Mouse (Mus musculus): ENCODE data around the gene Ager. TPM values are rescaled to one million over a fixed set of nuclear protein-coding genes. Genes with fewer than 3 reads are reported as not detected.

The Ager gene
- polyA plus RNA-seq, 1 experiment = 0.22 TPM

- Histone ChIP-seq H3K4me3 (no peak overlapping the region), H3K36me3 (ENCODE audit: control insufficient read depth, insufficient read depth) (no peaks in the 10 kb centered on the region), H3K27me3 (ENCODE audit: control insufficient read depth, insufficient read depth, insufficient read length) (peaks cover 46% of the 10 kb centered on the region), H3ac (ENCODE audit: control insufficient read depth, insufficient read length) (no peak overlapping the region), H3K4me2 (ENCODE audit: low read depth) (no peak overlapping the region), H3K79me2 (ENCODE audit: control insufficient read depth, insufficient read depth) (no peaks in the 10 kb centered on the region)
- TF ChIP-seq CEBPB (IDR thresholded peaks at IDR 0.05; ENCODE audit: insufficient read depth, poor library complexity, severe bottlenecking) = no peak
- no peak for TF ChIP-seq POLR2A (IDR thresholded peaks at IDR 0.05; ENCODE audit: insufficient read length, low read depth)
- TF ChIP-seq MYOD1 (IDR thresholded peaks at IDR 0.05; ENCODE audit: control insufficient read depth in 1 of 3, insufficient read length in 2 of 3, low read depth in 2 of 3) = no peak
- no peak for TF ChIP-seq TCF3 (IDR thresholded peaks at IDR 0.05; ENCODE audit: insufficient read length, low read depth)
- TF ChIP-seq E2F4 (IDR thresholded peaks at IDR 0.05; ENCODE audit: insufficient read depth) = no peak
- TF ChIP-seq MAX (IDR thresholded peaks at IDR 0.05; ENCODE audit: low read depth) = no peak
- no peak for TF ChIP-seq MYOG (IDR thresholded peaks at IDR 0.05; ENCODE audit: control insufficient read depth in 1 of 3, insufficient read depth in 1 of 3, insufficient read length in 2 of 3, low read depth in 2 of 3)
- no peak for TF ChIP-seq TCF12 (IDR thresholded peaks at IDR 0.05; ENCODE audit: insufficient read depth, poor library complexity, severe bottlenecking)
- no peak for TF ChIP-seq USF1 (IDR thresholded peaks at IDR 0.05; ENCODE audit: low read depth)
- no peak for TF ChIP-seq REST (IDR thresholded peaks at IDR 0.05; ENCODE audit: insufficient read depth, insufficient read length)
- TF ChIP-seq SRF (IDR thresholded peaks at IDR 0.05; ENCODE audit: control insufficient read depth, insufficient read length, low read depth) = no peak
- TF ChIP-seq POLR2AphosphoS2 (IDR thresholded peaks at IDR 0.05; ENCODE audit: insufficient read length, low read depth) = no peak
Measured at GRCm38 (mm10) chr17:34569919-34570318, 27.7 kb upstream of the Ager start.

GRCm38 (mm10) chr17:34571875-34572274 is 25.8 kb upstream of the Ager start:
- H3K4me3 ChIP-seq = no peak overlapping the region
- no peak for TF ChIP-seq CEBPB (IDR thresholded peaks at IDR 0.05; ENCODE audit: insufficient read depth, poor library complexity, severe bottlenecking)
- no peak for TF ChIP-seq MYOG (IDR thresholded peaks at IDR 0.05; ENCODE audit: control insufficient read depth in 1 of 3, insufficient read depth in 1 of 3, insufficient read length in 2 of 3, low read depth in 2 of 3)
- no peak for TF ChIP-seq SRF (IDR thresholded peaks at IDR 0.05; ENCODE audit: control insufficient read depth, insufficient read length, low read depth)
- no peak for TF ChIP-seq E2F4 (IDR thresholded peaks at IDR 0.05; ENCODE audit: insufficient read depth)
- no peak for TF ChIP-seq MYOD1 (IDR thresholded peaks at IDR 0.05; ENCODE audit: control insufficient read depth in 1 of 3, insufficient read length in 2 of 3, low read depth in 2 of 3)
- TF ChIP-seq MAX (IDR thresholded peaks at IDR 0.05; ENCODE audit: low read depth) = no peak
- no peak for TF ChIP-seq TCF12 (IDR thresholded peaks at IDR 0.05; ENCODE audit: insufficient read depth, poor library complexity, severe bottlenecking)
- TF ChIP-seq POLR2A (IDR thresholded peaks at IDR 0.05; ENCODE audit: insufficient read length, low read depth) = no peak
- no peak for TF ChIP-seq TCF3 (IDR thresholded peaks at IDR 0.05; ENCODE audit: insufficient read length, low read depth)
- no peak for TF ChIP-seq REST (IDR thresholded peaks at IDR 0.05; ENCODE audit: insufficient read depth, insufficient read length)
- no peak for TF ChIP-seq POLR2AphosphoS2 (IDR thresholded peaks at IDR 0.05; ENCODE audit: insufficient read length, low read depth)
- TF ChIP-seq USF1 (IDR thresholded peaks at IDR 0.05; ENCODE audit: low read depth) = no peak
- no peaks in the 10 kb centered on the region for H3K36me3 ChIP-seq (ENCODE audit: control insufficient read depth, insufficient read depth)
- no peak overlapping the region for H3ac ChIP-seq (ENCODE audit: control insufficient read depth, insufficient read length)
- H3K79me2 ChIP-seq (ENCODE audit: control insufficient read depth, insufficient read depth) = no peaks in the 10 kb centered on the region
- peaks cover 38% of the 10 kb centered on the region for H3K27me3 ChIP-seq (ENCODE audit: control insufficient read depth, insufficient read depth, insufficient read length)
- no peak overlapping the region for H3K4me2 ChIP-seq (ENCODE audit: low read depth)

DNA sequence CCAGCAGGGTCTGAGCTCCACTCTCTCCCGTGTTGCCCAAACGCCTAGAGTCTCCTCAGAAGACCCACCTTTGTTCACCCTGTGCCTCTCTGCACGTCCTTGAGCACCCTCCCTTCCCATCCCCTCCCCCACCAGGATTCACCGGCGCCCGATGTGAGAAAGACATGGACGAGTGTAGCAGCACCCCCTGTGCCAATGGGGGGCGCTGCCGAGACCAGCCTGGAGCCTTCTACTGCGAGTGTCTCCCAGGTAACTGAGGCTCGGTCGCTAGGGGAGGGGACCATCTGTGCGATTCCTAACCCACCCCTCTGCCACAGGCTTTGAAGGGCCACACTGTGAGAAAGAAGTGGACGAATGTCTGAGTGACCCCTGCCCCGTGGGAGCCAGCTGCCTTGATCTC is 25.3 kb upstream of the Ager start:
- H3K4me2 ChIP-seq (ENCODE audit: low read depth) = no peak overlapping the region
- no peak overlapping the region for H3K4me3 ChIP-seq
- H3K27me3 ChIP-seq (ENCODE audit: control insufficient read depth, insufficient read depth, insufficient read length) = peaks cover 33% of the 10 kb centered on the region
- H3K36me3 ChIP-seq (ENCODE audit: control insufficient read depth, insufficient read depth) = no peaks in the 10 kb centered on the region
- no peak for TF ChIP-seq SRF (IDR thresholded peaks at IDR 0.05; ENCODE audit: control insufficient read depth, insufficient read length, low read depth)
- H3ac ChIP-seq (ENCODE audit: control insufficient read depth, insufficient read length) = no peak overlapping the region
- H3K79me2 ChIP-seq (ENCODE audit: control insufficient read depth, insufficient read depth) = no peaks in the 10 kb centered on the region

DNA sequence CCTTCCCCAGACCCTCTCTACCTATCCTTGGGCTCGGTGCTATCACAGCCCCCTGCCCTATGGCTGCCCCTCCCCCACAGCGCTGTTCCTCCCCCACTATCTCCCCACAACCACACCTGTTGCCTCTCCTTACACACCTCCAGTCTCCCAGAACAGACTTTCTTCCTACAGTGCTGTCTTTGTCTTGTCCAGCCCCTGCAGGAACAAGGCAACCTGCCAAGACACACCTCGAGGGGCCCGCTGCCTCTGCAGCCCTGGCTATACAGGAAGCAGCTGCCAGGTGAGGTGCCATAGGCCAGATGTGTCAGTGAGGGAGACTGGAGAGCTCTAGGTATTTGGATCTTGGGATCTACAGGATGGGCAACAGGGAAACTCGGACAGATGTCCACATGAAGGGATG is 21.1 kb upstream of the Ager start:
- Histone ChIP-seq H3K36me3 (ENCODE audit: control insufficient read depth, insufficient read depth) (no peaks in the 10 kb centered on the region), H3ac (ENCODE audit: control insufficient read depth, insufficient read length) (no peak overlapping the region), H3K4me3 (no peak overlapping the region), H3K4me2 (ENCODE audit: low read depth) (no peak overlapping the region), H3K27me3 (ENCODE audit: control insufficient read depth, insufficient read depth, insufficient read length) (peaks cover 31% of the 10 kb centered on the region), H3K79me2 (ENCODE audit: control insufficient read depth, insufficient read depth) (no peaks in the 10 kb centered on the region)
- no peak for TF ChIP-seq TCF12 (IDR thresholded peaks at IDR 0.05; ENCODE audit: insufficient read depth, poor library complexity, severe bottlenecking)
- TF ChIP-seq POLR2A (IDR thresholded peaks at IDR 0.05; ENCODE audit: insufficient read length, low read depth) = no peak
- TF ChIP-seq MYOD1 (IDR thresholded peaks at IDR 0.05; ENCODE audit: control insufficient read depth in 1 of 3, insufficient read length in 2 of 3, low read depth in 2 of 3) = no peak
- TF ChIP-seq REST (IDR thresholded peaks at IDR 0.05; ENCODE audit: insufficient read depth, insufficient read length) = no peak
- no peak for TF ChIP-seq MAX (IDR thresholded peaks at IDR 0.05; ENCODE audit: low read depth)
- TF ChIP-seq MYOG (IDR thresholded peaks at IDR 0.05; ENCODE audit: control insufficient read depth in 1 of 3, insufficient read depth in 1 of 3, insufficient read length in 2 of 3, low read depth in 2 of 3) = no peak
- TF ChIP-seq CEBPB (IDR thresholded peaks at IDR 0.05; ENCODE audit: insufficient read depth, poor library complexity, severe bottlenecking) = no peak
- no peak for TF ChIP-seq SRF (IDR thresholded peaks at IDR 0.05; ENCODE audit: control insufficient read depth, insufficient read length, low read depth)
- TF ChIP-seq USF1 (IDR thresholded peaks at IDR 0.05; ENCODE audit: low read depth) = no peak
- TF ChIP-seq TCF3 (IDR thresholded peaks at IDR 0.05; ENCODE audit: insufficient read length, low read depth) = no peak
- TF ChIP-seq E2F4 (IDR thresholded peaks at IDR 0.05; ENCODE audit: insufficient read depth) = no peak
- no peak for TF ChIP-seq POLR2AphosphoS2 (IDR thresholded peaks at IDR 0.05; ENCODE audit: insufficient read length, low read depth)

GRCm38 (mm10) chr17:34578070-34578469 is 19.6 kb upstream of the Ager start:
- TF ChIP-seq POLR2A (IDR thresholded peaks at IDR 0.05; ENCODE audit: insufficient read length, low read depth) = no peak
- TF ChIP-seq REST (IDR thresholded peaks at IDR 0.05; ENCODE audit: insufficient read depth, insufficient read length) = no peak
- TF ChIP-seq MYOD1 (IDR thresholded peaks at IDR 0.05; ENCODE audit: control insufficient read depth in 1 of 3, insufficient read length in 2 of 3, low read depth in 2 of 3) = no peak
- TF ChIP-seq TCF3 (IDR thresholded peaks at IDR 0.05; ENCODE audit: insufficient read length, low read depth) = no peak
- TF ChIP-seq MAX (IDR thresholded peaks at IDR 0.05; ENCODE audit: low read depth) = no peak
- TF ChIP-seq E2F4 (IDR thresholded peaks at IDR 0.05; ENCODE audit: insufficient read depth) = no peak
- no peak for TF ChIP-seq MYOG (IDR thresholded peaks at IDR 0.05; ENCODE audit: control insufficient read depth in 1 of 3, insufficient read depth in 1 of 3, insufficient read length in 2 of 3, low read depth in 2 of 3)
- TF ChIP-seq USF1 (IDR thresholded peaks at IDR 0.05; ENCODE audit: low read depth) = no peak
- TF ChIP-seq SRF (IDR thresholded peaks at IDR 0.05; ENCODE audit: control insufficient read depth, insufficient read length, low read depth) = no peak
- TF ChIP-seq TCF12 (IDR thresholded peaks at IDR 0.05; ENCODE audit: insufficient read depth, poor library complexity, severe bottlenecking) = no peak
- TF ChIP-seq CEBPB (IDR thresholded peaks at IDR 0.05; ENCODE audit: insufficient read depth, poor library complexity, severe bottlenecking) = no peak
- no peak for TF ChIP-seq POLR2AphosphoS2 (IDR thresholded peaks at IDR 0.05; ENCODE audit: insufficient read length, low read depth)
- Histone ChIP-seq H3K36me3 (ENCODE audit: control insufficient read depth, insufficient read depth) (no peaks in the 10 kb centered on the region), H3K79me2 (ENCODE audit: control insufficient read depth, insufficient read depth) (no peaks in the 10 kb centered on the region), H3K27me3 (ENCODE audit: control insufficient read depth, insufficient read depth, insufficient read length) (peaks cover 31% of the 10 kb centered on the region), H3K4me3 (no peak overlapping the region), H3K4me2 (ENCODE audit: low read depth) (no peak overlapping the region), H3ac (ENCODE audit: control insufficient read depth, insufficient read length) (no peak overlapping the region)
